Mouse (Mus musculus) kidney, embryonic 15.5 days (tissue): ENCODE results near the gene Dgke. TPM values are rescaled to one million over a fixed set of nuclear protein-coding genes. Genes with fewer than 3 reads are reported as not detected.

ENCODE experiments used
- ATAC-seq: fragments of 200-750 bp; cut with Nextera tagmentation; replicated peaks from 2 replicates; pipeline ENCODE4 v1.8.0; 2017; ENCODE audit warnings: moderate TSS enrichment; ENCODE audit not compliant: low FRiP score
- H3K27ac ChIP-seq: fragments of 300-500 bp; sonication (generic); 2 replicates; pipeline ENCODE4 v1.5.1; 2015; ENCODE audit warnings: mild to moderate bottlenecking, inconsistent platforms
- H3K27me3 ChIP-seq: fragments of 300-500 bp; sonication (generic); 2 replicates; pipeline ENCODE4 v1.6.1; 2015; ENCODE audit warnings: inconsistent platforms
- H3K36me3 ChIP-seq: fragments of 300-500 bp; sonication (generic); 2 replicates; pipeline ENCODE4 v1.6.1; 2015; ENCODE audit warnings: inconsistent platforms
- H3K4me1 ChIP-seq: fragments of 300-500 bp; sonication (generic); 2 replicates; pipeline ENCODE4 v1.6.1; 2015; ENCODE audit warnings: inconsistent platforms
- H3K4me2 ChIP-seq: fragments of 300-500 bp; sonication (generic); 2 replicates; pipeline ENCODE4 v1.6.1; 2015; ENCODE audit warnings: moderate library complexity, mild to moderate bottlenecking, inconsistent platforms
- H3K4me3 ChIP-seq: fragments of 300-500 bp; sonication (generic); replicated peaks from 2 replicates; pipeline ENCODE4 v1.5.1; 2015; ENCODE audit warnings: mild to moderate bottlenecking, inconsistent platforms
- H3K9ac ChIP-seq: fragments of 300-500 bp; sonication (generic); 2 replicates; pipeline ENCODE4 v1.6.1; 2015; ENCODE audit warnings: mild to moderate bottlenecking, inconsistent platforms
- H3K9me3 ChIP-seq: fragments of 300-500 bp; sonication (generic); replicated peaks from 2 replicates; pipeline ENCODE4 v1.6.1; 2016; ENCODE audit warnings: inconsistent platforms
- WGBS: fragments of 180-500 bp; shearing (Covaris S2); methylation state at CpG from one replicate; pipeline ENCODE4 v1.1.7; 2015; ENCODE audit warnings: mixed read lengths; 5-methylcytosine and 5-hydroxymethylcytosine counted together
- polyA plus RNA-seq: library from polyadenylated mRNA; unstranded; fragments of >200 nt; fragmentation: Nextera tagmentation; extraction: Ambion mirVana; gene quantifications from 2 replicates; pipeline ENCODE4 v1.2.1, GENCODE M21; 2015

Dgke gene
- polyA plus RNA-seq, 1 experiment from 2014 or later: 4.6 TPM

DNA sequence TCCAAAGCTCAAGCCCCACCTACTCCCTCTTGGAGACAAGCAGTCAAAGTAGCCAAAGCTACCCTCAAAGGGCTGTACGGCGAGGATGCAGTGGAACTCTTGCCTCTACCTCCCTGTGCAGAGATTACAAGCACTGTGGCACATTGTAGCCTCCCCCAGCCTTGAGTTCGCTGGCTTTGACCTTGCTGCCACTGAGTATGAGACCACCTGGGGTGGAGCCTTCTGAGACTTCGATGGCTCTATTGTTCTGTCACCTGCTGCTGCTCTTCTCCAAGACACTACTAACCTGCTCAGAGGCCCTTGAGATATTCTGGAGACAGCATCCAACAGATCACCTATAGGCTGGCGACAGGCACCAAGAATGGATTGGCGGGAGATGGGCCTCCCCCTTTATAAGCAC lies 36.1 kb downstream of the Dgke start:
- Histone ChIP-seq H3K27ac (no peak overlapping the region), H3K36me3 (no peaks in the 10 kb centered on the region), H3K9ac (no peak overlapping the region), H3K4me1 (peaks cover 5% of the 10 kb centered on the region; the same call in 1 of the 2 replicates), H3K4me3 (no peak overlapping the region), H3K4me2 (no peak overlapping the region), H3K9me3 (no peaks in the 10 kb centered on the region), H3K27me3 (no peaks in the 10 kb centered on the region)
- no peak for ATAC-seq
- WGBS: 75% methylated on average over 6 of the region's 6 CpGs

DNA sequence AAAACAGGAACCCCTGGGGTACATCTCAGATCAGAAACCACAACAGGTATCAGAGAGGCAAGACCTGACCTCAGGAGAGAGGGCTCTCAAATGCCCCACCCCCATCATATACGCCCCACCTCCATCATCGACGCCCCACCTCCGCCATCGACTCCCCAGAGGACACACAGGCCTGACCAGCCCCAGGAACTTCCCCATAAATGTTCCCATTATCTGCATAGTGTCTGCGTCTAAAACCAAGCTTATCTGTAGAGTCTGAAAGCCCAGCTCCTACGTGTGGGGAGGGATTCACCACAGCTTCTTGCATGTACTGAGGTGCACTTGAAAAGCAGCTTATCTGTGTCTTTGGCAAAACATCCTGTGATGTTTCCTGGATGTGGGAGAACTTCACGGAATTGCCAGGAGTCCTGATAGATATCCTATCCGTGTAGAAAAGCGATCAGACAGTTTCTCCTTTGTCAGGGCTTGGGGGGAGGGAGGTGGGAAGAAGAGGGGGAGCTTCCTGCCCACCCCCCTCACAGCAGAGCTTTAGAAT lies 37.7 kb downstream of the Dgke start:
- Histone ChIP-seq H3K4me2 (no peak overlapping the region), H3K36me3 (no peaks in the 10 kb centered on the region), H3K27me3 (no peaks in the 10 kb centered on the region), H3K4me3 (no peak overlapping the region), H3K27ac (no peak overlapping the region), H3K9me3 (no peaks in the 10 kb centered on the region), H3K4me1 (peaks cover 20% of the 10 kb centered on the region), H3K9ac (no peak overlapping the region)
- 49% methylated on average over 10 of the region's 10 CpGs for WGBS
- no peak for ATAC-seq

GRCm38 (mm10) chr11:89027955-89028361 lies 38.7 kb downstream of the Dgke start:
- H3K9ac ChIP-seq: no peak overlapping the region
- H3K4me1 ChIP-seq: peaks cover 20% of the 10 kb centered on the region
- no peak overlapping the region for H3K4me2 ChIP-seq
- H3K27me3 ChIP-seq: no peaks in the 10 kb centered on the region
- H3K9me3 ChIP-seq: no peaks in the 10 kb centered on the region
- 59% methylated on average over 10 of the region's 10 CpGs for WGBS
- H3K36me3 ChIP-seq: no peaks in the 10 kb centered on the region
- no peak overlapping the region for H3K4me3 ChIP-seq
- no peak overlapping the region for H3K27ac ChIP-seq
- ATAC-seq: no peak

DNA sequence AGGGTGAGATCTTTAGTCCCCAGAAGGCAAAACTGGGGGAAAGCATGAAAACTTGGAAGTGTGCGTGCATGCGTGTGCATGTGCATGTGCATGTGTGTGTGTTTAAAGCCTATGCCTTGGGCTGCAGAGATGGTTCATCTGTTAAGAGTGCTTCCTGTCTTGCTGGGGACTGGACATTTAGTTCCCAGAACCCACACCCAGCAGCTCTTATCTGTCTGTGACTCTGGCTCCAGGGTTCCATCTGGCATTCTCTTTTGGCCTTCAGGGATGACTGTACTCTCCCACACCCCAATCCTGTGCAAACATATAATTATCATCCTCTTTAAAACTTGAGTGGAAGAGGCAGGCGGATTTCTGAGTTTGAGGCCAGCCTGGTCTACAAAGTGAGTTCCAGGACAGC lies 40.5 kb downstream of the Dgke start:
- H3K4me3 ChIP-seq: no peak overlapping the region

DNA sequence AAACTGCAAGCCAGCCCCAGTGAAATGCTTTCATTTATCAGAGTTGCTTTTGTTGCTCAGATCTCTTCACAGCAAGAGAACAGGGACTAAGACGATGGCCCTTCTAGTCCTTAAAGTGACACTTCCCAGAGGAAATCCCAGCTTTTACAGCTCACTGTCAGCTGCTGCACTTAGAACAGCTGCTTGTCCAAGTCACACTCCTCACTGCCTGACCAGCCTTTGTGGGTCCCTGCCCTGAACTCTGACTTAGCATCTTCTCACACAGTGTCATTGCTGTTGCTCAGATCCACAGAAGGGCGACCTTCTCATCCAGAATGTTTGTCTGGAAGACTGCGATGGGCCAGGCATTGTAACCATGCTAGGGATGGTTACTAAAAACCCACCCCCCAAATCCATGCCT lies 41.0 kb downstream of the Dgke start:
- Histone ChIP-seq H3K4me1 (peaks cover 20% of the 10 kb centered on the region), H3K4me3 (no peak overlapping the region), H3K4me2 (no peak overlapping the region), H3K9me3 (no peaks in the 10 kb centered on the region), H3K36me3 (no peaks in the 10 kb centered on the region), H3K27me3 (no peaks in the 10 kb centered on the region), H3K9ac (no peak overlapping the region), H3K27ac (no peak overlapping the region)
- WGBS: 78% methylated on average over 3 of the region's 3 CpGs
- ATAC-seq: no peak

More for the DNA sequence above, 40.5 kb downstream of the Dgke start:
- H3K4me2 ChIP-seq: no peak overlapping the region
- H3K27ac ChIP-seq: no peak overlapping the region
- H3K9ac ChIP-seq: no peak overlapping the region
- H3K4me1 ChIP-seq: peaks cover 20% of the 10 kb centered on the region
- 91% methylated on average over 3 of the region's 3 CpGs for WGBS
- no peaks in the 10 kb centered on the region for H3K36me3 ChIP-seq
- ATAC-seq: no peak
- no peaks in the 10 kb centered on the region for H3K27me3 ChIP-seq
- no peaks in the 10 kb centered on the region for H3K9me3 ChIP-seq

DNA sequence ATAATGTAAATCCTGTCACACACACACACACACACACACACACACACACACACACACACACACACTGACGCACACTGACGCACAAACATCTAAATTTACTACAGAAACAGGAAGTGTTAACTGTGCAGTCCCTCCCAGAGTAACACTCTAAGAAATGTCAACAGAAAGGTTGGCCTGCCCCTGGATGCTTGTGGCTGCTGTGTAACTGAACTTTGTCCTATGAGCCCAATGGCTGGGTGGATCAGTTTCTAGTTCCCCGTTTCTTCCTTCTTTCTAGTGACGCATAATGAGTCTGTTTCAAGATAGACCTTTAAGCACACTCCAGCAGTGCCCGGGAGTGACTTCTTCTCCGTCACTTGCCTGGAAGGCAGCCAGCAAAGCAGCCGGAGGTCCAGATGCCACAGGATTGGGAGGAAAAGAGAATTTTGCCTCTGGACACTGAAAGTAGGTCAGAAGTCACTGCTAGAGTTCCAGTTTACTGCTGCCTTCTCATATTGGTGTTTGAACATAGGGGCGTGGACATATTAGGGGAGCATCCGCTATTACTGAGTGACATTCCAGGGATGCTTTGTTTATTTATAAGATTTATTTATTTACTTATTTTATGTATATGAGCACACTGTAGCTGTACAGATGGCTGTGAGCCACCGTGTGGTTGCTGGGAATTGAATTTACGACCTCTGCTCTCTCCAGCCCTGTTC lies 42.3 kb downstream of the Dgke start:
- peak overlapping the region; percentile 84 for H3K27ac ChIP-seq
- peak; percentile 77 for ATAC-seq
- no peaks in the 10 kb centered on the region for H3K27me3 ChIP-seq
- H3K4me2 ChIP-seq: peak overlapping the region; percentile 20; the same call in 1 of the 2 replicates
- no peaks in the 10 kb centered on the region for H3K36me3 ChIP-seq
- H3K4me1 ChIP-seq: peaks cover 20% of the 10 kb centered on the region
- no peak overlapping the region for H3K4me3 ChIP-seq
- no peaks in the 10 kb centered on the region for H3K9me3 ChIP-seq
- 29% methylated on average over 11 of the region's 11 CpGs for WGBS
- H3K9ac ChIP-seq: no peak overlapping the region

- Histone ChIP-seq H3K9me3 (no peaks in the 10 kb centered on the region), H3K4me3 (no peak overlapping the region), H3K27me3 (no peaks in the 10 kb centered on the region), H3K27ac (peak overlapping the region; percentile 84; the same call in 1 of the 2 replicates), H3K36me3 (no peaks in the 10 kb centered on the region), H3K4me1 (peaks cover 20% of the 10 kb centered on the region), H3K9ac (no peak overlapping the region), H3K4me2 (no peak overlapping the region)
- ATAC-seq: no peak
- WGBS: 75% methylated on average over 10 of the region's 10 CpGs
Measured at GRCm38 (mm10) chr11:89023477-89023876, 43.2 kb downstream of the Dgke start.

- no peak for ATAC-seq
- Histone ChIP-seq H3K27ac (no peak overlapping the region), H3K36me3 (peaks cover 6% of the 10 kb centered on the region; the same call in 1 of the 2 replicates), H3K9me3 (no peaks in the 10 kb centered on the region), H3K4me2 (no peak overlapping the region), H3K4me1 (peaks cover 20% of the 10 kb centered on the region), H3K27me3 (no peaks in the 10 kb centered on the region), H3K4me3 (no peak overlapping the region), H3K9ac (no peak overlapping the region)
- WGBS: 65% methylated on average over 8 of the region's 8 CpGs
Measured at GRCm38 (mm10) chr11:89022120-89022731, 44.4 kb downstream of the Dgke start.

GRCm38 (mm10) chr11:89021687-89022086 lies 45.0 kb downstream of the Dgke start:
- Histone ChIP-seq H3K9me3 (no peaks in the 10 kb centered on the region), H3K27me3 (no peaks in the 10 kb centered on the region), H3K9ac (no peak overlapping the region), H3K4me2 (no peak overlapping the region), H3K4me3 (no peak overlapping the region), H3K36me3 (peaks cover 10% of the 10 kb centered on the region; the same call in 1 of the 2 replicates), H3K4me1 (peaks cover 20% of the 10 kb centered on the region), H3K27ac (no peak overlapping the region)
- no peak for ATAC-seq
- 85% methylated on average over 7 of the region's 7 CpGs for WGBS

DNA sequence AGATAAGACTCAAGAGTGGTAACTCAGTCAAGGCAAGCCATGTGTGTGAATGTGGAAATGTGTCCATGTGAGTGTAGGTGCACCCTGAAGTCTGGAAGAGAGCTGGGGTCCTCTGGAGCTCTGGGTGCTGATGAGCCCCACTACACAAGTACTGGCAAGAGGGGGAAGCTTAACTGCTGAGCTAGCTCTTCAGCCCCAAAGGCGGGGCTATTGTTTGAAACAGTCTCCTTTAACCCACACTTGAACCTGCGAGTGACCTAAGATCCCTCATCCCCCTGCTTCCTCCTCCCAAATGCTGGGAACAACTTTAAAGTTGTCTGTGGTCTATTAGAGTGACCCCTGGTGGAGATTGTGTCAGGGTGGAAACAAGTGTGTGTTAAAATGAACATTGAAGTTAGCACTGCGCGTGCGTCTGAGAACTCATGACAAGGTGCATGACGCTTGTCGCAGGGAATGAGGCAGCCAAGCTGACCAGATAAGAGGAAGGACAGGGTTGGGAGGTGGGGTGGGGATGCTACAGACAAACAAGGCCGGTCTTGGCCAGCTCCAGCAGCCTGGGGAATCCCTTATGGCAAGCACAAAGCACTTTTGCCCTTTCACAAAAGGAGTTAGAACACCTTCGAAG lies 45.9 kb downstream of the Dgke start:
- H3K36me3 ChIP-seq: peaks cover 18% of the 10 kb centered on the region
- no peak overlapping the region for H3K4me2 ChIP-seq
- ATAC-seq: no peak
- H3K4me3 ChIP-seq: no peak overlapping the region
- peaks cover 17% of the 10 kb centered on the region for H3K4me1 ChIP-seq
- H3K27me3 ChIP-seq: no peaks in the 10 kb centered on the region
- no peak overlapping the region for H3K9ac ChIP-seq
- H3K9me3 ChIP-seq: no peaks in the 10 kb centered on the region
- WGBS: 75% methylated on average over 9 of the region's 9 CpGs
- no peak overlapping the region for H3K27ac ChIP-seq

- no peak overlapping the region for H3K27ac ChIP-seq
- no peak overlapping the region for H3K9ac ChIP-seq
- H3K4me1 ChIP-seq: no peaks in the 10 kb centered on the region
- no peak overlapping the region for H3K4me2 ChIP-seq
- H3K9me3 ChIP-seq: no peaks in the 10 kb centered on the region
- 87% methylated on average over 9 of the region's 9 CpGs for WGBS
- H3K27me3 ChIP-seq: no peaks in the 10 kb centered on the region
- peaks cover 35% of the 10 kb centered on the region for H3K36me3 ChIP-seq
- H3K4me3 ChIP-seq: no peak overlapping the region
- ATAC-seq: no peak
Measured at GRCm38 (mm10) chr11:89017514-89018182, 49.0 kb downstream of the Dgke start.

- H3K4me1 ChIP-seq: no peaks in the 10 kb centered on the region
- no peak overlapping the region for H3K9ac ChIP-seq
- H3K27me3 ChIP-seq: no peaks in the 10 kb centered on the region
- H3K36me3 ChIP-seq: peaks cover 73% of the 10 kb centered on the region
- H3K27ac ChIP-seq: no peak overlapping the region
- no peak overlapping the region for H3K4me3 ChIP-seq
- H3K4me2 ChIP-seq: no peak overlapping the region
- H3K9me3 ChIP-seq: no peaks in the 10 kb centered on the region
- no peak for ATAC-seq
- WGBS: 91% methylated on average over 5 of the region's 5 CpGs
Measured at GRCm38 (mm10) chr11:89012241-89012640, 54.4 kb downstream of the Dgke start.
